Mouse (Mus musculus) small intestine, adult 2 months (tissue): ENCODE data around the gene Nr4a2. TPM values are rescaled to one million over a fixed set of nuclear protein-coding genes. Genes with fewer than 3 reads are reported as not detected.

Experiments used
- H3K27ac ChIP-seq: fragments of 200-500 bp; 2 replicates; pipeline ENCODE4 v1.5.1; 2012; ENCODE audit warnings: low read depth, low read length, control low read depth, inconsistent platforms; ENCODE audit not compliant: insufficient read depth
- H3K27me3 ChIP-seq: fragments of 200-500 bp; 2 replicates; pipeline ENCODE4 v1.6.1; 2012; ENCODE audit warnings: mild to moderate bottlenecking, moderate library complexity, low read length, inconsistent platforms; ENCODE audit not compliant: control insufficient read depth, insufficient read depth
- H3K36me3 ChIP-seq: fragments of 200-500 bp; 2 replicates; pipeline ENCODE4 v1.6.1; 2012; ENCODE audit warnings: mild to moderate bottlenecking, low read length, control low read depth, inconsistent platforms; ENCODE audit not compliant: control insufficient read depth, insufficient read depth
- H3K4me1 ChIP-seq: fragments of 200-500 bp; 2 replicates; pipeline ENCODE4 v1.6.1; 2012; ENCODE audit warnings: low read length, inconsistent platforms, mixed read lengths; ENCODE audit not compliant: control insufficient read depth, insufficient read depth, insufficient read length
- H3K4me3 ChIP-seq: fragments of 200-500 bp; 2 replicates; pipeline ENCODE4 v1.5.1; 2012; ENCODE audit warnings: low read depth, mild to moderate bottlenecking, control low read depth, inconsistent platforms, low read length, moderate library complexity
- CTCF ChIP-seq: fragments of 200-500 bp; IDR thresholded peaks from 2 replicates; pipeline ENCODE4 v1.5.1; 2012; ENCODE audit warnings: low read depth, mild to moderate bottlenecking, control low read depth, inconsistent platforms, low read length, moderate library complexity, mixed read lengths; ENCODE audit not compliant: insufficient replicate concordance, insufficient read length; ENCODE audit errors: extremely low read depth
- POLR2A ChIP-seq: fragments of 200-500 bp; IDR thresholded peaks from 2 replicates; pipeline ENCODE4 v1.6.1; 2012; ENCODE audit warnings: low read depth, mild to moderate bottlenecking, control low read depth, inconsistent platforms, low read length, moderate library complexity
- WGBS: fragments of 180-500 bp; shearing (Covaris S2); methylation state at CpG from one replicate; pipeline ENCODE4 v1.1.7; 2018; 5-methylcytosine and 5-hydroxymethylcytosine counted together
- polyA plus RNA-seq: library from polyadenylated mRNA; depleted of rRNA; stranded (reverse); fragments of >200 nt; gene quantifications from 2 replicates; pipeline ENCODE4 v1.2.3, GENCODE M21; 2012; rRNA removed

Nr4a2 gene
- polyA plus RNA-seq, result 2.0 and 2.3 TPM in 2 replicates

GRCm38 (mm10) chr2:57123991-57124840, at the start of gene Nr4a2:
Nr4a2 (minus strand) TSS chr2:57124003.
- H3K27me3 ChIP-seq, result no peaks in the 10 kb centered on the region
- H3K27ac ChIP-seq, result peak within 1 kb of the TSS; percentile 50
- peak within 1 kb of the TSS; percentile 88 for H3K4me3 ChIP-seq
- WGBS, result 7% methylated on average over 68 of the region's 69 CpGs
- no peaks in the 10 kb centered on the region for H3K36me3 ChIP-seq
- H3K4me1 ChIP-seq, result no peaks in the 10 kb centered on the region
- no peak for TF ChIP-seq CTCF
- peak; percentile 23; the same call in 1 of the 2 replicates for TF ChIP-seq POLR2A

- Histone ChIP-seq H3K27me3 (no peaks in the 10 kb centered on the region), H3K4me3 (no peak overlapping the region), H3K27ac (no peak overlapping the region), H3K4me1 (no peaks in the 10 kb centered on the region), H3K36me3 (no peaks in the 10 kb centered on the region)
- TF ChIP-seq CTCF, result no peak
- no peak for TF ChIP-seq POLR2A
- WGBS, result 77% methylated on average over 1 of the region's 1 CpGs
Measured at GRCm38 (mm10) chr2:57165416-57165815, 41.6 kb upstream of the Nr4a2 start.

- WGBS, result 84% methylated on average over 9 of the region's 9 CpGs
- Histone ChIP-seq H3K27ac (no peak overlapping the region), H3K36me3 (no peaks in the 10 kb centered on the region), H3K27me3 (no peaks in the 10 kb centered on the region), H3K4me3 (no peak overlapping the region), H3K4me1 (no peaks in the 10 kb centered on the region)
- TF ChIP-seq CTCF (no peak), POLR2A (no peak)
Measured at GRCm38 (mm10) chr2:57156814-57157213, 33.0 kb upstream of the Nr4a2 start.

GRCm38 (mm10) chr2:57149796-57150195, 26.0 kb upstream of the Nr4a2 start:
- WGBS, result 63% methylated on average over 4 of the region's 4 CpGs
- no peaks in the 10 kb centered on the region for H3K36me3 ChIP-seq
- no peak overlapping the region for H3K4me3 ChIP-seq
- no peaks in the 10 kb centered on the region for H3K27me3 ChIP-seq
- no peaks in the 10 kb centered on the region for H3K4me1 ChIP-seq
- TF ChIP-seq POLR2A, result no peak
- TF ChIP-seq CTCF, result no peak
- H3K27ac ChIP-seq, result no peak overlapping the region

- 66% methylated on average over 2 of the region's 2 CpGs for WGBS
- H3K4me1 ChIP-seq, result no peaks in the 10 kb centered on the region
- H3K36me3 ChIP-seq, result no peaks in the 10 kb centered on the region
- H3K27ac ChIP-seq, result no peak overlapping the region
- TF ChIP-seq CTCF (no peak), POLR2A (no peak)
- H3K27me3 ChIP-seq, result no peaks in the 10 kb centered on the region
- H3K4me3 ChIP-seq, result no peak overlapping the region
Measured at GRCm38 (mm10) chr2:57148231-57148630, 24.4 kb upstream of the Nr4a2 start.

GRCm38 (mm10) chr2:57145646-57146421, 22.0 kb upstream of the Nr4a2 start:
- no peaks in the 10 kb centered on the region for H3K27me3 ChIP-seq
- H3K4me3 ChIP-seq, result no peak overlapping the region
- no peaks in the 10 kb centered on the region for H3K4me1 ChIP-seq
- WGBS, result 55% methylated on average over 5 of the region's 5 CpGs
- H3K36me3 ChIP-seq, result no peaks in the 10 kb centered on the region
- TF ChIP-seq POLR2A (no peak), CTCF (no peak)
- H3K27ac ChIP-seq, result no peak overlapping the region

- no peak overlapping the region for H3K4me3 ChIP-seq
- TF ChIP-seq POLR2A (no peak), CTCF (no peak)
- H3K4me1 ChIP-seq, result no peaks in the 10 kb centered on the region
- H3K36me3 ChIP-seq, result no peaks in the 10 kb centered on the region
- no peak overlapping the region for H3K27ac ChIP-seq
- WGBS, result 88% methylated on average over 6 of the region's 6 CpGs
- no peaks in the 10 kb centered on the region for H3K27me3 ChIP-seq
Measured at GRCm38 (mm10) chr2:57138594-57138993, 14.8 kb upstream of the Nr4a2 start.
